In genomic region chr11:3686885-3687284, GRCm38 (mm10) we compare ENCODE assay signal across 27 mouse cellular contexts. TPM values are rescaled to one million over a fixed set of nuclear protein-coding genes. Genes with fewer than 3 reads are reported as not detected.
A peak's percentile ranks its signal among the peaks of the same experiment; 100 is the strongest.
DNase-seq lines count a peak whose midpoint lies in the region; ATAC-seq and TF ChIP-seq lines count a peak whose summit lies in the region.
"Had no signal": no experiment of that assay in that cellular context is flagged by ENCODE, and none has a peak within 500 bp of the region (broad histone marks: within the 10 kb centered on the region; RNA-seq: fewer than 3 reads in every experiment).

No protein-coding gene starts in this region.

- peak; percentile 25; the same call in 1 of the 2 replicates for ATAC-seq in lung, postnatal 0 days
- ATAC-seq in liver, embryonic 12.5 days, result no peak
- ATAC-seq: forebrain, embryonic 16.5 days; midbrain, embryonic 16.5 days; Patski had no signal

- H3K27ac ChIP-seq in heart, adult 2 months, result no peak overlapping the region
- no peak overlapping the region for H3K27ac ChIP-seq in lung, postnatal 0 days (ENCODE audit: low read length)
- H3K27ac ChIP-seq in liver, embryonic 12.5 days, result no peak overlapping the region
- H3K27ac ChIP-seq: embryonic facial prominence, embryonic 15.5 days; forebrain, embryonic 10.5 days; heart, embryonic 15.5 days; hindbrain, embryonic 13.5 days; limb, embryonic 15.5 days; liver, embryonic 15.5 days; neural tube, embryonic 13.5 days had no signal

- intact Hi-C loops in heart, adult 2 months (cut with DNase I), result no loop called here

- H3K4me2 ChIP-seq in lung, postnatal 0 days (replicated peaks; ENCODE audit: low read depth, low read length), result no peak overlapping the region
- H3K4me2 ChIP-seq in liver, embryonic 12.5 days, result no peak overlapping the region
- H3K4me2 ChIP-seq: embryonic facial prominence, embryonic 15.5 days; heart, embryonic 15.5 days; hindbrain, embryonic 13.5 days; limb, embryonic 15.5 days; liver, embryonic 15.5 days; neural tube, embryonic 13.5 days had no signal

- H3K27me3 ChIP-seq in heart, adult 2 months (ENCODE audit: control insufficient read depth, insufficient read depth, low read length), result no peaks in the 10 kb centered on the region
- H3K27me3 ChIP-seq in lung, postnatal 0 days (replicated peaks; ENCODE audit: insufficient read depth, low read length), result no peaks in the 10 kb centered on the region
- H3K27me3 ChIP-seq in liver, embryonic 12.5 days (replicated peaks), result no peaks in the 10 kb centered on the region
- H3K27me3 ChIP-seq: embryonic facial prominence, embryonic 15.5 days; heart, embryonic 15.5 days; hindbrain, embryonic 13.5 days; limb, embryonic 15.5 days; liver, embryonic 15.5 days; neural tube, embryonic 13.5 days; Patski had no signal

- no peak for TF ChIP-seq POLR2A in heart, adult 2 months (IDR thresholded peaks at IDR 0.05; ENCODE audit: insufficient read depth, low read depth, low read length)

- WGBS in heart, adult 2 months, result 83% methylated on average over 2 of the region's 2 CpGs
- 74% methylated on average over 2 of the region's 2 CpGs for WGBS in lung, postnatal 0 days
- WGBS in liver, embryonic 12.5 days (ENCODE audit: insufficient replicate concordance), result 83% methylated on average over 2 of the region's 2 CpGs

- TF ChIP-seq CTCF in heart, adult 2 months (IDR thresholded peaks at IDR 0.05), result no peak
- TF ChIP-seq CTCF in lung, postnatal 0 days (IDR thresholded peaks at IDR 0.05), result no peak

- no peaks in the 10 kb centered on the region for H3K4me1 ChIP-seq in heart, adult 2 months (ENCODE audit: control insufficient read depth, insufficient read depth, low read length)
- H3K4me1 ChIP-seq in lung, postnatal 0 days (ENCODE audit: insufficient read depth, low read depth, low read length), result no peaks in the 10 kb centered on the region; the same call in 1 of the 2 replicates
- no peaks in the 10 kb centered on the region for H3K4me1 ChIP-seq in liver, embryonic 12.5 days
- H3K4me1 ChIP-seq: embryonic facial prominence, embryonic 15.5 days; forebrain, embryonic 10.5 days; heart, embryonic 15.5 days; hindbrain, embryonic 13.5 days; limb, embryonic 15.5 days; liver, embryonic 15.5 days had no signal

- no peak for TF ChIP-seq EP300 in heart, adult 2 months (IDR thresholded peaks at IDR 0.05; ENCODE audit: insufficient read depth, low read depth, low read length)
- TF ChIP-seq EP300 in lung, postnatal 0 days (IDR thresholded peaks at IDR 0.05), result no peak

- DNase-seq in heart, adult 11 months, result peak; percentile 55
- no peak for DNase-seq in heart, adult 2 months
- DNase-seq in lung, postnatal 0 days (ENCODE audit: low spot score), result peak; percentile 28
- DNase-seq in lung, postnatal 10 days, result no peak
- peak; percentile 82 for DNase-seq in adipocyte (ENCODE audit: low spot score)
- peak; percentile 79 for DNase-seq in fibroblast of lung, adult 2 months (ENCODE audit: low read depth)
- no peak for DNase-seq in retina, embryonic 14.5 days (ENCODE audit: low spot score)
- DNase-seq: adrenal gland, adult 8-10 months; cerebellum, adult 9-10 months; heart, adult 18-20 months; heart, postnatal 36 days; kidney, adult 18-20 months; kidney, postnatal 36 days; layer of hippocampus, adult 9-11 months; left cerebral cortex, postnatal 4 days had no signal

- H3K79me2 ChIP-seq in heart, adult 2 months (replicated peaks; ENCODE audit: control insufficient read depth, insufficient read depth, low read length), result no peaks in the 10 kb centered on the region

- 0 out of 2 replicates have a peak, but pooled peaks cover 3% of the 10 kb centered on the region for H3K36me3 ChIP-seq in heart, adult 2 months (ENCODE audit: control insufficient read depth, insufficient read depth, low read length)
- peaks cover 35% of the 10 kb centered on the region; the same call in 1 of the 2 replicates for H3K36me3 ChIP-seq in lung, postnatal 0 days (ENCODE audit: insufficient read depth, low read length)
- peaks cover 95% of the 10 kb centered on the region for H3K36me3 ChIP-seq in liver, embryonic 12.5 days

- no peak overlapping the region for H3K4me3 ChIP-seq in heart, adult 2 months
- H3K4me3 ChIP-seq in lung, postnatal 0 days (ENCODE audit: low read depth, low read length), result no peak overlapping the region
- H3K4me3 ChIP-seq in liver, embryonic 12.5 days, result no peak overlapping the region
- H3K4me3 ChIP-seq: embryonic facial prominence, embryonic 15.5 days; forebrain, embryonic 10.5 days; heart, embryonic 15.5 days; hindbrain, embryonic 13.5 days; limb, embryonic 15.5 days; liver, embryonic 15.5 days; myocyte; neural tube, embryonic 13.5 days had no signal

- H3K9ac ChIP-seq in heart, adult 2 months (ENCODE audit: low read depth, low read length), result no peak overlapping the region
- no peak overlapping the region for H3K9ac ChIP-seq in lung, postnatal 0 days (replicated peaks; ENCODE audit: low read depth)
- H3K9ac ChIP-seq in liver, embryonic 12.5 days, result no peak overlapping the region
- H3K9ac ChIP-seq: embryonic facial prominence, embryonic 15.5 days; heart, embryonic 15.5 days; hindbrain, embryonic 13.5 days; limb, embryonic 15.5 days; liver, embryonic 15.5 days; neural tube, embryonic 13.5 days had no signal

- H3K9me3 ChIP-seq in lung, postnatal 0 days (ENCODE audit: low read length), result no peaks in the 10 kb centered on the region
- no peaks in the 10 kb centered on the region for H3K9me3 ChIP-seq in liver, embryonic 12.5 days (replicated peaks)
- H3K9me3 ChIP-seq: embryonic facial prominence, embryonic 15.5 days; forebrain, embryonic 10.5 days; heart, embryonic 15.5 days; hindbrain, embryonic 13.5 days; limb, embryonic 15.5 days; liver, embryonic 15.5 days; neural tube, embryonic 13.5 days had no signal

RNA-seq across cellular contexts. Expression of gene Morc2a, which starts 37.9 kb away (rescaled TPM):
- 10 to 100 TPM; 16.1 to 18.5 TPM for total RNA-seq in heart, adult 2 months (2021)
- polyA plus RNA-seq in heart, adult 2 months (2012; rRNA removed), result 6.6 and 13.4 TPM in 2 replicates
- polyA plus RNA-seq in lung, postnatal 0 days (2015; fragmentation: Nextera tagmentation; extraction: Ambion mirVana), result 9.9 and 10.2 TPM in 2 replicates
- polyA plus RNA-seq in liver, embryonic 12.5 days (2016; fragmentation: Nextera tagmentation; extraction: Ambion mirVana), result 15.2 TPM in 2 replicates

Comparison
In these comparisons a context has a peak if more than half of its experiments do, and no peak if none do; other contexts are left out.
1. DNase-seq: peak in heart, adult 11 months (single experiment), lung, postnatal 0 days (single experiment), adipocyte (single experiment) and fibroblast of lung, adult 2 months (single experiment); none in heart, adult 2 months (0 of 2), lung, postnatal 10 days (single experiment) and retina, embryonic 14.5 days (single experiment).